ENCODE assay signal across 12 mouse cellular contexts in genomic region chr3:31928544-31928943, GRCm38 (mm10).
"Had no signal": no experiment of that assay in that cellular context is flagged by ENCODE, and none has a peak within 500 bp of the region (broad histone marks: within the 10 kb centered on the region; RNA-seq: fewer than 3 reads in every experiment).

No protein-coding gene starts in this region.

- H3K27ac ChIP-seq: layer of hippocampus, adult 2 months; limb, embryonic 13.5 days; liver, embryonic 14.5 days; midbrain, embryonic 12.5 days had no signal

- H3K4me2 ChIP-seq: limb, embryonic 13.5 days; midbrain, embryonic 12.5 days had no signal

- H3K9me3 ChIP-seq: limb, embryonic 13.5 days; midbrain, embryonic 12.5 days had no signal

- H3K9ac ChIP-seq: limb, embryonic 13.5 days; liver, embryonic 14.5 days; midbrain, embryonic 12.5 days had no signal

- H3K4me1 ChIP-seq: limb, embryonic 13.5 days; midbrain, embryonic 12.5 days had no signal

- H3K4me3 ChIP-seq: layer of hippocampus, adult 2 months; limb, embryonic 13.5 days; midbrain, embryonic 12.5 days had no signal

- DNase-seq: kidney, adult 8-10 months; kidney, postnatal 10 days; kidney, postnatal 4 days; left cerebral cortex, postnatal 4 days; lung, adult 18-20 months; right cerebral cortex, postnatal 25 days; thymus, adult 18-20 months; thymus, postnatal 14 days had no signal

- H3K27me3 ChIP-seq: limb, embryonic 13.5 days; midbrain, embryonic 12.5 days had no signal

- H3K36me3 ChIP-seq: limb, embryonic 13.5 days; midbrain, embryonic 12.5 days had no signal
